8 mouse cellular contexts compared by ENCODE assay signal in the genomic region with DNA sequence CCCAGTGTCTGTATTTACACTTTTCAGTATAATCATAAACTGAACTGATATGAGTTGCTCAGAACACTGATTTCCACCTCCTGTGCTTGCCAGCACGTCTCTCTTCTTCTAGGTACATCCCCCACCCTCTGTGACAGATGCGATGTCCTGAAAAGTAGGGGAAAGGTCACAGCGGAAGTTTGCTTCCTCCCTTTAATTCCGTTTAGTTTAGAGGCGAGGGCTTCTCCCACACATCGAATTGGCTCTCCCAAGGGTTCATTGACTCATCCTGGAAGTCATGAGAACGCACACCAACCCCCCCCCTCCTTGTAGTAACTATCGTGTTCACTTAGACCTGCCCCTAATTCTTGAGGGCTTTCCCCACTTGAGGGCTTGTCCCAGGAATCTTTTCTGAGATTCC. TPM values are rescaled to one million over a fixed set of nuclear protein-coding genes. Genes with fewer than 3 reads are reported as not detected.
A peak's percentile ranks its signal among the peaks of the same experiment; 100 is the strongest.
DNase-seq lines count a peak whose midpoint lies in the region; ATAC-seq lines count a peak whose summit lies in the region.

No protein-coding gene starts in this region.

- no peak overlapping the region for H3K9ac ChIP-seq in midbrain, embryonic 13.5 days (replicated peaks)

- peaks cover 8% of the 10 kb centered on the region for H3K36me3 ChIP-seq in midbrain, embryonic 13.5 days

- peak; percentile 41 for DNase-seq in adrenal gland, postnatal 10 days
- no peak for DNase-seq in adrenal gland, postnatal 4 days (ENCODE audit: low spot score in 2 of 2)
- peak; percentile 9 for DNase-seq in c-Kit-positive CD71-negative TER-119-negative erythroid progenitor cells, embryonic 14.5 days (ENCODE audit: low read depth)
- DNase-seq in kidney, adult 9 months = peak; percentile 13
- peak; percentile 79 for DNase-seq in lung, postnatal 36 days
- DNase-seq in right cerebral cortex, postnatal 36 days (ENCODE audit: low spot score in 2 of 2) = no peak
- no peak for DNase-seq in right cerebral cortex, postnatal 10 days (ENCODE audit: low spot score in 2 of 2)

- no peak overlapping the region for H3K4me2 ChIP-seq in midbrain, embryonic 13.5 days (replicated peaks)

- H3K4me3 ChIP-seq in midbrain, embryonic 13.5 days (replicated peaks) = no peak overlapping the region

- no peak for ATAC-seq in midbrain, embryonic 13.5 days

- no peaks in the 10 kb centered on the region for H3K9me3 ChIP-seq in midbrain, embryonic 13.5 days

- peaks cover 22% of the 10 kb centered on the region for H3K4me1 ChIP-seq in midbrain, embryonic 13.5 days (replicated peaks)

- H3K27ac ChIP-seq in midbrain, embryonic 13.5 days = no peak overlapping the region

- H3K27me3 ChIP-seq in midbrain, embryonic 13.5 days = no peaks in the 10 kb centered on the region

- 20% methylated on average over 8 of the region's 8 CpGs for WGBS in midbrain, embryonic 13.5 days

RNA-seq across cellular contexts. Expression of gene Hilpda, which starts 1.3 kb away (rescaled TPM):
- total RNA-seq in adrenal gland, postnatal 10 days (2021) = 10 to 100 TPM in 1 of 2 experiments, 1 to 10 TPM in 1; 9.5 to 14.1 TPM
- total RNA-seq in adrenal gland, postnatal 4 days (2021) = 10 to 100 TPM; 11.7 TPM
- 34.5 and 36.7 TPM in 2 replicates for polyA plus RNA-seq in midbrain, embryonic 13.5 days (2015; fragmentation: Nextera tagmentation; extraction: Ambion mirVana)

RNA-seq across cellular contexts. Expression of gene Fam71f2, which starts 8.4 kb away (rescaled TPM):
- under 1 TPM in 1 of 2 experiments, not detected in 1; 0.70 TPM for total RNA-seq in adrenal gland, postnatal 10 days (2021)
- under 1 TPM in 1 of 2 experiments, not detected in 1; 0.31 TPM for total RNA-seq in adrenal gland, postnatal 4 days (2021)
- polyA plus RNA-seq in midbrain, embryonic 13.5 days (2015; fragmentation: Nextera tagmentation; extraction: Ambion mirVana) = 0.46 and 0.54 TPM in 2 replicates

RNA-seq across cellular contexts. Expression of gene Fam71f1, which starts 48.0 kb away (rescaled TPM):
- total RNA-seq in adrenal gland, postnatal 10 days (2021) = not detected
- under 1 TPM in 1 of 2 experiments, not detected in 1; 0.22 TPM for total RNA-seq in adrenal gland, postnatal 4 days (2021)
- polyA plus RNA-seq in midbrain, embryonic 13.5 days (2015; fragmentation: Nextera tagmentation; extraction: Ambion mirVana) = not detected in 2 replicates

RNA-seq across cellular contexts. Expression of gene Impdh1, which starts 54.8 kb away (rescaled TPM):
- 100 to 1,000 TPM; 351 to 403 TPM for total RNA-seq in adrenal gland, postnatal 10 days (2021)
- total RNA-seq in adrenal gland, postnatal 4 days (2021) = 10 to 100 TPM; 62.1 to 65.9 TPM
- polyA plus RNA-seq in midbrain, embryonic 13.5 days (2015; fragmentation: Nextera tagmentation; extraction: Ambion mirVana) = 43.5 and 51.8 TPM in 2 replicates

Comparison
In these comparisons a context has a peak if more than half of its experiments do, and no peak if none do; other contexts are left out.
1. DNase-seq: peak in adrenal gland, postnatal 10 days (single experiment), c-Kit-positive CD71-negative TER-119-negative erythroid progenitor cells, embryonic 14.5 days (single experiment), kidney, adult 9 months (single experiment) and lung, postnatal 36 days (single experiment); none in adrenal gland, postnatal 4 days (0 of 2), right cerebral cortex, postnatal 36 days (0 of 2) and right cerebral cortex, postnatal 10 days (0 of 2).